In the genomic region with DNA sequence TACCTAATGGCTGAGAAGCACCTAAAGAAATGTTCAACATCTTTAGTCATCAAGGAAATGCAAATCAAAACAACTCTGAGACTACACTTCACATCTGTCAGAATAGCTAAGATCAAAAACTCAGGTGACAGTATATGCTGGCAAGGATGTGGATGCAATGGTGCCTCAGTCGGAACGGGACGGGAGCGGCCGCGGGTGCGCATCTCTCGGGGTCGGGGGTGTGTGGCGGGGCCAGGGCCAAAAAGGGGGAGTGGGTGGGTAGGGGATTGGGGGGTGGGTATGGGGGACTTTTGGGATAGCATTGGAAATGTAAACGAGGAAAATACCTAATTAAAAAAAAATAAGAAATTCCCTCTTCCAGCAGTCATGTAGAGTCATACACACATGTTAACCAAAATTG, we compare ENCODE assay signal across 8 mouse cellular contexts.
DNase-seq lines count a peak whose midpoint lies in the region; ATAC-seq lines count a peak whose summit lies in the region.
"Not testable (repeated sequence)": the region's sequence is repeated elsewhere in the genome, so short reads cannot be mapped to it uniquely, and the experiment has no call there.

No protein-coding gene starts in this region.

- WGBS in forebrain, embryonic 14.5 days = 79% methylated on average over 11 of the region's 11 CpGs
- 64% methylated on average over 11 of the region's 11 CpGs for WGBS in lung, embryonic 16.5 days

- H3K4me3 ChIP-seq in forebrain, embryonic 14.5 days (ENCODE audit: low read depth, low read length); lung, embryonic 16.5 days (ENCODE audit: low read length): not testable (repeated sequence)

- H3K9ac ChIP-seq in forebrain, embryonic 14.5 days (ENCODE audit: low read length); lung, embryonic 16.5 days (ENCODE audit: low read length): not testable (repeated sequence)

- not testable (repeated sequence) for ATAC-seq in forebrain, embryonic 14.5 days
- ATAC-seq in lung, embryonic 16.5 days (ENCODE audit: low read depth) = peak; percentile 77; the same call in 1 of the 2 replicates

- not testable (repeated sequence) for H3K4me1 ChIP-seq in forebrain, embryonic 14.5 days (ENCODE audit: control insufficient read depth, insufficient read depth, low read length); lung, embryonic 16.5 days (replicated peaks; ENCODE audit: control insufficient read depth, insufficient read depth, low read length)

- H3K4me2 ChIP-seq in forebrain, embryonic 14.5 days (ENCODE audit: low read length); lung, embryonic 16.5 days (ENCODE audit: low read depth, low read length): not testable (repeated sequence)

- H3K9me3 ChIP-seq in forebrain, embryonic 14.5 days (replicated peaks; ENCODE audit: control insufficient read depth, low read length); lung, embryonic 16.5 days (ENCODE audit: control insufficient read depth, low read length): not testable (repeated sequence)

- not testable (repeated sequence) for H3K36me3 ChIP-seq in forebrain, embryonic 14.5 days (ENCODE audit: control insufficient read depth, insufficient read depth, low read length); lung, embryonic 16.5 days (ENCODE audit: control insufficient read depth, insufficient read depth, low read length)

- peak; percentile 87 for DNase-seq in NIH3T3 (ENCODE audit: low read depth)
- peak; percentile 87 to 94 for DNase-seq in cerebellum, adult 18-20 months
- peak; percentile 65 for DNase-seq in forebrain, embryonic 14.5 days (ENCODE audit: low spot score)
- DNase-seq in heart, postnatal 25 days (ENCODE audit: low spot score) = peak; percentile 7
- DNase-seq in layer of hippocampus, adult 18-20 months (ENCODE audit: low spot score in 2 of 2) = peak; percentile 34 to 36
- DNase-seq in retina, postnatal 1 day = peak; percentile 19
- peak; percentile 52 for DNase-seq in thymus, postnatal 25 days

- H3K27me3 ChIP-seq in forebrain, embryonic 14.5 days (replicated peaks; ENCODE audit: control insufficient read depth, insufficient read depth, low read length); lung, embryonic 16.5 days (ENCODE audit: control insufficient read depth, insufficient read depth, low read depth, low read length): not testable (repeated sequence)

- intact Hi-C loops in heart, postnatal 25 days (cut with DNase I) = not testable (repeated sequence)

- H3K27ac ChIP-seq in forebrain, embryonic 14.5 days (ENCODE audit: low read depth, low read length); lung, embryonic 16.5 days (ENCODE audit: low read length): not testable (repeated sequence)

Comparison
In these comparisons a context has a peak if more than half of its experiments do, and no peak if none do; other contexts are left out.
1. DNase-seq: peak in every context shown above with its lines; median percentile 90 in cerebellum, adult 18-20 months; 87 in NIH3T3; 65 in forebrain, embryonic 14.5 days; 52 in thymus, postnatal 25 days; 35 in layer of hippocampus, adult 18-20 months; 19 in retina, postnatal 1 day; 7 in heart, postnatal 25 days.